Mouse (Mus musculus): ENCODE results near the gene Slc25a47. TPM values are rescaled to one million over a fixed set of nuclear protein-coding genes. Genes with fewer than 3 reads are reported as not detected.

Gene Slc25a47
- polyA plus RNA-seq, 2 experiments = 13.9 to 24.2 TPM

DNA sequence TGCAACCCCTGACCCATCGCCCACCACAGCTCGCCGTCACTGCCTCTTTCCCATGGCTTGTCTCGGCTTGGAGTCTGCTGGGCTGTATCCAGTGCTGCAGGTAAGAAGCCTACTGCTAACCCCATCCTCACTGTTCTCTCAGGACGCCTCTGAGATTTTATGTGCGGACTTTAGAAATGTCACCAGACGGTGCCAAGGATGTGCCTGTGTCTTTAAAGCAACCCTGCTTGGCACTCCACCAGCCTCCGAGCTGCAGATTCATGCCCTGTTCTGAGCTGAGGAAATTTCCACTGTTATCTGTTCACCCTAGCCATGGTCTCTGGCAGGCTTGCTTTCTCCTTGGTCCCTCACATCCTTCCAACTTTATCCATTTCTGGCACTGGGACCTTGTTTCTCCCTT is 3.0 kb upstream of the Slc25a47 start:
- Histone ChIP-seq H3K4me2 (replicated peaks; ENCODE audit: low read depth, low read length, severe bottlenecking) (no peak overlapping the region), H3K4me1 (ENCODE audit: control insufficient read depth, insufficient read depth, low read length) (peaks cover 22% of the 10 kb centered on the region), H3K9ac (ENCODE audit: low read depth, low read length, severe bottlenecking) (no peak overlapping the region), H3K36me3 (ENCODE audit: control insufficient read depth, insufficient read depth, low read length) (peaks cover 4% of the 10 kb centered on the region; the same call in 1 of the 2 replicates), H3K27me3 (ENCODE audit: control insufficient read depth, insufficient read depth, low read length) (no peaks in the 10 kb centered on the region), H3K9me3 (ENCODE audit: control insufficient read depth, low read length) (no peaks in the 10 kb centered on the region), H3K4me3 (replicated peaks; ENCODE audit: low read length) (no peak overlapping the region), H3K27ac (replicated peaks; ENCODE audit: low read depth, low read length) (no peak overlapping the region)
- DNase-seq (ENCODE audit: low spot score) (no peak), ATAC-seq (ENCODE audit: low FRiP score, low read depth) (no peak)
- WGBS = 90% methylated on average over 8 of the region's 8 CpGs
- TF ChIP-seq POLR2A (IDR thresholded peaks at IDR 0.05; ENCODE audit: borderline replicate concordance, extremely low read depth, insufficient read depth, insufficient read length) = no peak

DNA sequence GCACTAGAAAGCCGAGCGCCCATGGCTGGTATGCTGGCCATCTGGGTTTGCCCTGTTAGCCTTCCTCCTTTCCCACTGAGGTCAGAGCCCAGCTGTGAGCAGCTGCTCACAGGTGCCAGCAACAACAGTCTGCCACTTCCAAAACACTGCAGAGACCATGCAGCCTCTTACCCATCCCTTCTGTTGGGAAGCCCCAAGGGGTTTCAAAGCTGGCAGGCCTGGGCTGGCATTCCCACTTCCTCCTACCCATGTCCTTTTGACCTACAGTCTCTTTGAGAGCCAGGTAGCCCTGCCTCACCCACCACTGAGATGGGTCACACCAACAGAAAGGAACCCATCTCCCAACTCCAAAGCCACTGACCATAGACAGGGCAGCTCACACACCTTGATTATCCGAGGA is 2.4 kb upstream of the Slc25a47 start:
- WGBS = 71% methylated on average over 3 of the region's 3 CpGs
- DNase-seq (ENCODE audit: low spot score) (no peak), ATAC-seq (ENCODE audit: low FRiP score, low read depth) (no peak)
- Histone ChIP-seq H3K9me3 (ENCODE audit: control insufficient read depth, low read length) (no peaks in the 10 kb centered on the region), H3K4me2 (replicated peaks; ENCODE audit: low read depth, low read length, severe bottlenecking) (no peak overlapping the region), H3K4me3 (replicated peaks; ENCODE audit: low read length) (no peak overlapping the region), H3K4me1 (ENCODE audit: control insufficient read depth, insufficient read depth, low read length) (peaks cover 27% of the 10 kb centered on the region), H3K27me3 (ENCODE audit: control insufficient read depth, insufficient read depth, low read length) (no peaks in the 10 kb centered on the region), H3K9ac (ENCODE audit: low read depth, low read length, severe bottlenecking) (no peak overlapping the region), H3K36me3 (ENCODE audit: control insufficient read depth, insufficient read depth, low read length) (peaks cover 4% of the 10 kb centered on the region; the same call in 1 of the 2 replicates), H3K27ac (replicated peaks; ENCODE audit: low read depth, low read length) (no peak overlapping the region)
- no peak for TF ChIP-seq POLR2A (IDR thresholded peaks at IDR 0.05; ENCODE audit: borderline replicate concordance, extremely low read depth, insufficient read depth, insufficient read length)

GRCm38 (mm10) chr12:108834337-108834736 is 1.5 kb upstream of the Slc25a47 start:
- Histone ChIP-seq H3K9ac (ENCODE audit: low read depth, low read length, severe bottlenecking) (no peak overlapping the region), H3K4me1 (ENCODE audit: control insufficient read depth, insufficient read depth, low read length) (peaks cover 27% of the 10 kb centered on the region), H3K27ac (replicated peaks; ENCODE audit: low read depth, low read length) (no peak overlapping the region), H3K27me3 (ENCODE audit: control insufficient read depth, insufficient read depth, low read length) (no peaks in the 10 kb centered on the region), H3K4me3 (replicated peaks; ENCODE audit: low read length) (no peak overlapping the region), H3K36me3 (ENCODE audit: control insufficient read depth, insufficient read depth, low read length) (peaks cover 4% of the 10 kb centered on the region; the same call in 1 of the 2 replicates), H3K9me3 (ENCODE audit: control insufficient read depth, low read length) (no peaks in the 10 kb centered on the region), H3K4me2 (replicated peaks; ENCODE audit: low read depth, low read length, severe bottlenecking) (peak overlapping the region; percentile 95; the same call in 1 of the 2 replicates)
- no peak for DNase-seq (ENCODE audit: low spot score)
- 82% methylated on average over 3 of the region's 3 CpGs for WGBS
- no peak for ATAC-seq (ENCODE audit: low FRiP score, low read depth)
- no peak for TF ChIP-seq POLR2A (IDR thresholded peaks at IDR 0.05; ENCODE audit: borderline replicate concordance, extremely low read depth, insufficient read depth, insufficient read length)

GRCm38 (mm10) chr12:108834786-108835185 is 1.1 kb upstream of the Slc25a47 start:
- H3K27me3 ChIP-seq (ENCODE audit: control insufficient read depth, insufficient read depth, low read length) = no peaks in the 10 kb centered on the region
- H3K36me3 ChIP-seq (ENCODE audit: control insufficient read depth, insufficient read depth, low read length) = peaks cover 4% of the 10 kb centered on the region; the same call in 1 of the 2 replicates
- ATAC-seq (ENCODE audit: low FRiP score, low read depth) (no peak), DNase-seq (ENCODE audit: low spot score) (no peak)
- H3K9me3 ChIP-seq (ENCODE audit: control insufficient read depth, low read length) = no peaks in the 10 kb centered on the region
- peaks cover 27% of the 10 kb centered on the region for H3K4me1 ChIP-seq (ENCODE audit: control insufficient read depth, insufficient read depth, low read length)
- peak overlapping the region; percentile 95 for H3K4me2 ChIP-seq (replicated peaks; ENCODE audit: low read depth, low read length, severe bottlenecking)
- H3K9ac ChIP-seq (ENCODE audit: low read depth, low read length, severe bottlenecking) = 0 out of 2 replicates have a peak overlapping the region, but pooled peaks have one; percentile 91
- TF ChIP-seq POLR2A (IDR thresholded peaks at IDR 0.05; ENCODE audit: borderline replicate concordance, extremely low read depth, insufficient read depth, insufficient read length) = no peak
- peak overlapping the region; percentile 71 for H3K4me3 ChIP-seq (replicated peaks; ENCODE audit: low read length)
- 30% methylated on average over 5 of the region's 5 CpGs for WGBS
- no peak overlapping the region for H3K27ac ChIP-seq (replicated peaks; ENCODE audit: low read depth, low read length)

DNA sequence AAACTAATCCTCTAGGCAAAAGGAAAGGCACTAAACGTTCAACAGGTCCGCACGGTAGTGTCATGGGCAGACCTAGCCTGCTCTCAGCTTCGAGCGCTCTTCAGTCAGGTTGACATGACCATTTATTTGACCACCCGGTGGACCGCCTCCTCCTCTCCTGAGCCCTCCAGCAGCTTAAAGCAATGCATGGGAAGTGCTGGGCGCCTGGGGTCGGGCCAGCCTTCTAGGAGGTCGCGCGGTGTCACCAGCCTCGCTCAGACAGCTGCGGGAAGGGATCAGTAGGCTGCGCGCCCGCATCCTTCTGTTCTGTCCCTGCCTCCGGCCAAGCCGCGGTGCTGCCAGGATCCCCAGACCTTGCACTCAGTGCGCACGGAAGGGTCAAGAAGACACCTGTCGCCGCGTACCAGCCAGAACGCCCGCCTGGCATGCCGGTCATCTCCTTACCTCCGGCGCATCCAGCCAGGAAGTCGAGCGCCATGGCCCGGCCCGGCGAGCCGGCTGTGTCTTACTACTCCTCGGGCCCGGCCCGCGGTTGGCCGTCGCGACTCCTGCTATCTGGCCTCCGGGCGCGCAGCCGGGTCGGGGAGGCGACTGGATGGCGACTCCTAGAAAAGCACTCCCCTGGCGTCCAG is 522 bp upstream of the Slc25a47 start:
- Histone ChIP-seq H3K27me3 (ENCODE audit: control insufficient read depth, insufficient read depth, low read length) (no peaks in the 10 kb centered on the region), H3K4me1 (ENCODE audit: control insufficient read depth, insufficient read depth, low read length) (peaks cover 27% of the 10 kb centered on the region), H3K4me3 (replicated peaks; ENCODE audit: low read length) (peak overlapping the region; percentile 71), H3K27ac (replicated peaks; ENCODE audit: low read depth, low read length) (0 out of 2 replicates have a peak overlapping the region, but pooled peaks have one; percentile 3), H3K36me3 (ENCODE audit: control insufficient read depth, insufficient read depth, low read length) (peaks cover 1% of the 10 kb centered on the region; the same call in 1 of the 2 replicates), H3K9ac (ENCODE audit: low read depth, low read length, severe bottlenecking) (peak overlapping the region; percentile 91), H3K4me2 (replicated peaks; ENCODE audit: low read depth, low read length, severe bottlenecking) (peak overlapping the region; percentile 95), H3K9me3 (ENCODE audit: control insufficient read depth, low read length) (no peaks in the 10 kb centered on the region)
- WGBS = 2% methylated on average over 49 of the region's 51 CpGs
- DNase-seq (ENCODE audit: low spot score) = no peak
- TF ChIP-seq POLR2A (IDR thresholded peaks at IDR 0.05; ENCODE audit: borderline replicate concordance, extremely low read depth, insufficient read depth, insufficient read length) = no peak
- ATAC-seq (ENCODE audit: low FRiP score, low read depth) = no peak
